Mouse (Mus musculus) stomach, embryonic 14.5 days (tissue): ENCODE data around the gene Gclc. TPM values are rescaled to one million over a fixed set of nuclear protein-coding genes. Genes with fewer than 3 reads are reported as not detected.

Source experiments
- ATAC-seq: fragments of 200-750 bp; cut with Nextera tagmentation; 2 replicates; pipeline ENCODE4 v1.8.0; 2017; ENCODE audit warnings: low read depth, moderate TSS enrichment; ENCODE audit not compliant: insufficient number of reproducible peaks, insufficient read depth, low FRiP score
- H3K27ac ChIP-seq: fragments of 300-500 bp; sonication (generic); 2 replicates; pipeline ENCODE4 v1.5.1; 2014; ENCODE audit warnings: mild to moderate bottlenecking, low read length, moderate library complexity, mixed read lengths
- H3K27me3 ChIP-seq: fragments of 300-500 bp; sonication (generic); 2 replicates; pipeline ENCODE4 v1.6.1; 2014; ENCODE audit warnings: low read length, control low read depth, mixed read lengths; ENCODE audit not compliant: control insufficient read depth, insufficient read depth
- H3K36me3 ChIP-seq: fragments of 300-500 bp; sonication (generic); 2 replicates; pipeline ENCODE4 v1.6.1; 2014; ENCODE audit warnings: mild to moderate bottlenecking, control low read depth, low read length, moderate library complexity, mixed read lengths; ENCODE audit not compliant: control insufficient read depth, insufficient read depth
- H3K4me1 ChIP-seq: fragments of 300-500 bp; sonication (generic); 2 replicates; pipeline ENCODE4 v1.6.1; 2014; ENCODE audit warnings: low read length, control low read depth, mixed read lengths; ENCODE audit not compliant: control insufficient read depth, insufficient read depth
- H3K4me2 ChIP-seq: fragments of 300-500 bp; sonication (generic); replicated peaks from 2 replicates; pipeline ENCODE4 v1.6.1; 2014; ENCODE audit warnings: low read depth, low read length, control low read depth
- H3K4me3 ChIP-seq: fragments of 300-500 bp; sonication (generic); 2 replicates; pipeline ENCODE4 v1.5.1; 2014; ENCODE audit warnings: low read depth, low read length, control low read depth
- H3K9ac ChIP-seq: fragments of 300-500 bp; sonication (generic); replicated peaks from 2 replicates; pipeline ENCODE4 v1.6.1; 2014; ENCODE audit warnings: low read depth, mild to moderate bottlenecking, control low read depth, low read length, moderate library complexity, mixed read lengths
- H3K9me3 ChIP-seq: fragments of 300-500 bp; sonication (generic); 2 replicates; pipeline ENCODE4 v1.6.1; 2016; ENCODE audit warnings: low read depth, low read length, control low read depth; ENCODE audit not compliant: control insufficient read depth
- WGBS: fragments of 180-500 bp; shearing (Covaris S2); extraction: QIAGEN DNeasy Blood & Tissue Kit; methylation state at CpG from one replicate; pipeline ENCODE4 v1.1.7; 2014; 5-methylcytosine and 5-hydroxymethylcytosine counted together
- polyA plus RNA-seq: library from polyadenylated mRNA; unstranded; fragments of >200 nt; fragmentation: Nextera tagmentation; extraction: Ambion mirVana; gene quantifications from 2 replicates; pipeline ENCODE4 v1.2.1, GENCODE M21; 2014

Gclc gene
- polyA plus RNA-seq, 1 experiment from 2014 or later: 16.2 TPM

GRCm38 (mm10) chr9:77716009-77716408 lies 38.3 kb upstream of the Gclc start:
- H3K4me2 ChIP-seq: no peak overlapping the region
- H3K9ac ChIP-seq: no peak overlapping the region
- no peaks in the 10 kb centered on the region for H3K9me3 ChIP-seq
- 0 out of 2 replicates have a peak, but pooled peaks cover 2% of the 10 kb centered on the region for H3K4me1 ChIP-seq
- no peak for ATAC-seq
- WGBS: 88% methylated on average over 1 of the region's 1 CpGs
- H3K27ac ChIP-seq: no peak overlapping the region
- H3K36me3 ChIP-seq: no peaks in the 10 kb centered on the region
- no peaks in the 10 kb centered on the region for H3K27me3 ChIP-seq
- H3K4me3 ChIP-seq: no peak overlapping the region

- H3K4me3 ChIP-seq: no peak overlapping the region
- H3K9ac ChIP-seq: no peak overlapping the region
- no peak overlapping the region for H3K27ac ChIP-seq
- no peak for ATAC-seq
- no peaks in the 10 kb centered on the region for H3K27me3 ChIP-seq
- 0 out of 2 replicates have a peak, but pooled peaks cover 2% of the 10 kb centered on the region for H3K4me1 ChIP-seq
- no peaks in the 10 kb centered on the region for H3K9me3 ChIP-seq
- 51% methylated on average over 5 of the region's 5 CpGs for WGBS
- no peak overlapping the region for H3K4me2 ChIP-seq
- H3K36me3 ChIP-seq: no peaks in the 10 kb centered on the region
Observed at GRCm38 (mm10) chr9:77717831-77718435, 36.4 kb upstream of the Gclc start.

GRCm38 (mm10) chr9:77718816-77719411 lies 35.4 kb upstream of the Gclc start:
- WGBS: 76% methylated on average over 8 of the region's 8 CpGs
- Histone ChIP-seq H3K27ac (no peak overlapping the region), H3K36me3 (no peaks in the 10 kb centered on the region), H3K4me1 (0 out of 2 replicates have a peak, but pooled peaks cover 2% of the 10 kb centered on the region), H3K4me2 (no peak overlapping the region), H3K9ac (no peak overlapping the region), H3K9me3 (no peaks in the 10 kb centered on the region), H3K4me3 (no peak overlapping the region), H3K27me3 (no peaks in the 10 kb centered on the region)
- no peak for ATAC-seq

GRCm38 (mm10) chr9:77719675-77720074 lies 34.7 kb upstream of the Gclc start:
- ATAC-seq: no peak
- H3K9ac ChIP-seq: no peak overlapping the region
- H3K4me3 ChIP-seq: no peak overlapping the region
- H3K4me2 ChIP-seq: no peak overlapping the region
- H3K9me3 ChIP-seq: no peaks in the 10 kb centered on the region
- no peaks in the 10 kb centered on the region for H3K27me3 ChIP-seq
- WGBS: 79% methylated on average over 1 of the region's 1 CpGs
- H3K4me1 ChIP-seq: 0 out of 2 replicates have a peak, but pooled peaks cover 2% of the 10 kb centered on the region
- no peaks in the 10 kb centered on the region for H3K36me3 ChIP-seq
- no peak overlapping the region for H3K27ac ChIP-seq

GRCm38 (mm10) chr9:77722381-77722780 lies 32.0 kb upstream of the Gclc start:
- H3K9me3 ChIP-seq: no peaks in the 10 kb centered on the region
- H3K4me1 ChIP-seq: 0 out of 2 replicates have a peak, but pooled peaks cover 2% of the 10 kb centered on the region
- no peak overlapping the region for H3K9ac ChIP-seq
- H3K27me3 ChIP-seq: no peaks in the 10 kb centered on the region
- ATAC-seq: no peak
- no peak overlapping the region for H3K27ac ChIP-seq
- no peak overlapping the region for H3K4me2 ChIP-seq
- no peaks in the 10 kb centered on the region for H3K36me3 ChIP-seq
- no peak overlapping the region for H3K4me3 ChIP-seq
- WGBS: 83% methylated on average over 1 of the region's 1 CpGs

GRCm38 (mm10) chr9:77724216-77724615 lies 30.1 kb upstream of the Gclc start:
- Histone ChIP-seq H3K36me3 (no peaks in the 10 kb centered on the region), H3K27ac (no peak overlapping the region), H3K9ac (no peak overlapping the region), H3K9me3 (no peaks in the 10 kb centered on the region), H3K4me2 (no peak overlapping the region), H3K4me1 (0 out of 2 replicates have a peak, but pooled peaks cover under 1% of the 10 kb centered on the region), H3K27me3 (no peaks in the 10 kb centered on the region), H3K4me3 (no peak overlapping the region)
- no peak for ATAC-seq
- WGBS: 57% methylated on average over 6 of the region's 6 CpGs

GRCm38 (mm10) chr9:77725448-77725847 lies 28.9 kb upstream of the Gclc start:
- WGBS: 82% methylated on average over 8 of the region's 8 CpGs
- no peak for ATAC-seq

GRCm38 (mm10) chr9:77726018-77726684 lies 28.2 kb upstream of the Gclc start:
- no peak overlapping the region for H3K9ac ChIP-seq
- H3K9me3 ChIP-seq: no peaks in the 10 kb centered on the region
- H3K36me3 ChIP-seq: no peaks in the 10 kb centered on the region
- H3K4me1 ChIP-seq: no peaks in the 10 kb centered on the region
- no peaks in the 10 kb centered on the region for H3K27me3 ChIP-seq
- 88% methylated on average over 6 of the region's 6 CpGs for WGBS
- ATAC-seq: no peak
- H3K4me3 ChIP-seq: no peak overlapping the region
- H3K4me2 ChIP-seq: no peak overlapping the region
- H3K27ac ChIP-seq: no peak overlapping the region

More at GRCm38 (mm10) chr9:77725448-77725847, 28.9 kb upstream of the Gclc start:
- H3K9me3 ChIP-seq: no peaks in the 10 kb centered on the region
- H3K36me3 ChIP-seq: no peaks in the 10 kb centered on the region
- H3K27ac ChIP-seq: no peak overlapping the region
- H3K4me3 ChIP-seq: no peak overlapping the region
- H3K27me3 ChIP-seq: no peaks in the 10 kb centered on the region
- H3K4me1 ChIP-seq: no peaks in the 10 kb centered on the region
- H3K4me2 ChIP-seq: no peak overlapping the region
- H3K9ac ChIP-seq: no peak overlapping the region
